Mouse (Mus musculus): ENCODE results near the gene Prl8a6. TPM values are rescaled to one million over a fixed set of nuclear protein-coding genes. Genes with fewer than 3 reads are reported as not detected.

Gene Prl8a6
- not detected in 2 replicates for polyA plus RNA-seq (2015; fragmentation: Nextera tagmentation; extraction: Ambion mirVana)

- ATAC-seq, result no peak
- Histone ChIP-seq H3K27ac (ENCODE audit: low read length) (no peak within 1 kb of the TSS), H3K4me1 (ENCODE audit: control insufficient read depth, insufficient read depth, low read length) (no peaks in the 10 kb centered on the region), H3K9me3 (replicated peaks; ENCODE audit: control insufficient read depth, low read length, poor library complexity, severe bottlenecking) (no peaks in the 10 kb centered on the region), H3K9ac (ENCODE audit: low read depth, low read length) (no peak within 1 kb of the TSS), H3K4me2 (ENCODE audit: low read length) (no peak within 1 kb of the TSS), H3K4me3 (ENCODE audit: low read depth, low read length) (no peak within 1 kb of the TSS), H3K27me3 (ENCODE audit: control insufficient read depth, insufficient read depth, low read depth, low read length) (no peaks in the 10 kb centered on the region), H3K36me3 (ENCODE audit: control insufficient read depth, insufficient read depth, low read length) (no peaks in the 10 kb centered on the region)
- 90% methylated on average over 3 of the region's 3 CpGs for WGBS
Measured at GRCm38 (mm10) chr13:27438588-27438987, at the start of gene Prl8a6. TSS of gene Prl8a6 (minus strand) at chr13:27438688.

- no peaks in the 10 kb centered on the region for H3K9me3 ChIP-seq (replicated peaks; ENCODE audit: control insufficient read depth, low read length, poor library complexity, severe bottlenecking)
- no peaks in the 10 kb centered on the region for H3K27me3 ChIP-seq (ENCODE audit: control insufficient read depth, insufficient read depth, low read depth, low read length)
- no peak for ATAC-seq
- no peak overlapping the region for H3K4me2 ChIP-seq (ENCODE audit: low read length)
- H3K4me3 ChIP-seq (ENCODE audit: low read depth, low read length), result no peak overlapping the region
- H3K4me1 ChIP-seq (ENCODE audit: control insufficient read depth, insufficient read depth, low read length), result no peaks in the 10 kb centered on the region
- no peak overlapping the region for H3K27ac ChIP-seq (ENCODE audit: low read length)
- 85% methylated on average over 1 of the region's 1 CpGs for WGBS
- H3K36me3 ChIP-seq (ENCODE audit: control insufficient read depth, insufficient read depth, low read length), result no peaks in the 10 kb centered on the region
- H3K9ac ChIP-seq (ENCODE audit: low read depth, low read length), result no peak overlapping the region
Measured at GRCm38 (mm10) chr13:27433159-27433558, 5.3 kb downstream of the Prl8a6 start.

- Histone ChIP-seq H3K9me3 (replicated peaks; ENCODE audit: control insufficient read depth, low read length, poor library complexity, severe bottlenecking) (no peaks in the 10 kb centered on the region), H3K4me3 (ENCODE audit: low read depth, low read length) (no peak overlapping the region), H3K4me2 (ENCODE audit: low read length) (no peak overlapping the region), H3K27me3 (ENCODE audit: control insufficient read depth, insufficient read depth, low read depth, low read length) (no peaks in the 10 kb centered on the region), H3K36me3 (ENCODE audit: control insufficient read depth, insufficient read depth, low read length) (no peaks in the 10 kb centered on the region), H3K27ac (ENCODE audit: low read length) (no peak overlapping the region), H3K9ac (ENCODE audit: low read depth, low read length) (no peak overlapping the region), H3K4me1 (ENCODE audit: control insufficient read depth, insufficient read depth, low read length) (no peaks in the 10 kb centered on the region)
- no peak for ATAC-seq
Measured at GRCm38 (mm10) chr13:27413640-27414039, 24.8 kb downstream of the Prl8a6 start.

GRCm38 (mm10) chr13:27399061-27399724, 39.3 kb downstream of the Prl8a6 start:
- peak; percentile 51; the same call in 1 of the 2 replicates for ATAC-seq
- no peaks in the 10 kb centered on the region for H3K36me3 ChIP-seq (ENCODE audit: control insufficient read depth, insufficient read depth, low read length)
- WGBS, result 68% methylated on average over 7 of the region's 7 CpGs
- H3K4me1 ChIP-seq (ENCODE audit: control insufficient read depth, insufficient read depth, low read length), result no peaks in the 10 kb centered on the region
- H3K27ac ChIP-seq (ENCODE audit: low read length), result no peak overlapping the region
- H3K4me3 ChIP-seq (ENCODE audit: low read depth, low read length), result no peak overlapping the region
- no peaks in the 10 kb centered on the region for H3K9me3 ChIP-seq (replicated peaks; ENCODE audit: control insufficient read depth, low read length, poor library complexity, severe bottlenecking)
- H3K9ac ChIP-seq (ENCODE audit: low read depth, low read length), result no peak overlapping the region
- no peaks in the 10 kb centered on the region for H3K27me3 ChIP-seq (ENCODE audit: control insufficient read depth, insufficient read depth, low read depth, low read length)
- no peak overlapping the region for H3K4me2 ChIP-seq (ENCODE audit: low read length)

- WGBS, result 89% methylated on average over 6 of the region's 6 CpGs
- Histone ChIP-seq H3K27ac (ENCODE audit: low read length) (no peak within 1 kb of the TSS), H3K9me3 (replicated peaks; ENCODE audit: control insufficient read depth, low read length, poor library complexity, severe bottlenecking) (no peaks in the 10 kb centered on the region)
Measured at GRCm38 (mm10) chr13:27390746-27391145, 47.7 kb downstream of the Prl8a6 start, which contains the start of gene Prl2b1. TSS of gene Prl2b1 (minus strand) at chr13:27390846.

More at GRCm38 (mm10) chr13:27390746-27391145, 47.7 kb downstream of the Prl8a6 start, which contains the start of gene Prl2b1:
- H3K27me3 ChIP-seq (ENCODE audit: control insufficient read depth, insufficient read depth, low read depth, low read length), result no peaks in the 10 kb centered on the region
- H3K36me3 ChIP-seq (ENCODE audit: control insufficient read depth, insufficient read depth, low read length), result no peaks in the 10 kb centered on the region
- no peak within 1 kb of the TSS for H3K4me2 ChIP-seq (ENCODE audit: low read length)
- no peaks in the 10 kb centered on the region for H3K4me1 ChIP-seq (ENCODE audit: control insufficient read depth, insufficient read depth, low read length)
- H3K9ac ChIP-seq (ENCODE audit: low read depth, low read length), result no peak within 1 kb of the TSS
- no peak within 1 kb of the TSS for H3K4me3 ChIP-seq (ENCODE audit: low read depth, low read length)
- no peak for ATAC-seq

Other genes with a start within 250 kb of the Prl8a6 start
- gene Prl3c1, start 242.0 kb downstream of the Prl8a6 start, polyA plus RNA-seq (2015; fragmentation: Nextera tagmentation; extraction: Ambion mirVana), result not detected in 2 replicates
- gene Prl3b1, start 196.8 kb downstream of the Prl8a6 start, polyA plus RNA-seq (2015; fragmentation: Nextera tagmentation; extraction: Ambion mirVana), result not detected in 2 replicates
- gene Prl3a1, start 179.3 kb downstream of the Prl8a6 start, polyA plus RNA-seq (2015; fragmentation: Nextera tagmentation; extraction: Ambion mirVana), result not detected in 2 replicates
- not detected in 2 replicates for gene Prl6a1, start 126.1 kb downstream of the Prl8a6 start, polyA plus RNA-seq (2015; fragmentation: Nextera tagmentation; extraction: Ambion mirVana)
- gene Prl8a2, start 93.0 kb downstream of the Prl8a6 start, polyA plus RNA-seq (2015; fragmentation: Nextera tagmentation; extraction: Ambion mirVana), result not detected in 2 replicates
- gene Prl2b1, start 47.8 kb downstream of the Prl8a6 start, polyA plus RNA-seq (2015; fragmentation: Nextera tagmentation; extraction: Ambion mirVana), result not detected in 2 replicates
- not detected in 2 replicates for gene Prl8a8, start 74.5 kb upstream of the Prl8a6 start, polyA plus RNA-seq (2015; fragmentation: Nextera tagmentation; extraction: Ambion mirVana)
- not detected in 2 replicates for gene Prl8a9, start 125.9 kb upstream of the Prl8a6 start, polyA plus RNA-seq (2015; fragmentation: Nextera tagmentation; extraction: Ambion mirVana)
- not detected in 2 replicates for gene Prl8a1, start 143.5 kb upstream of the Prl8a6 start, polyA plus RNA-seq (2015; fragmentation: Nextera tagmentation; extraction: Ambion mirVana)
- not detected in 2 replicates for gene Prl7b1, start 171.9 kb upstream of the Prl8a6 start, polyA plus RNA-seq (2015; fragmentation: Nextera tagmentation; extraction: Ambion mirVana)
- gene Prl7a1, start 203.8 kb upstream of the Prl8a6 start, polyA plus RNA-seq (2015; fragmentation: Nextera tagmentation; extraction: Ambion mirVana), result not detected in 2 replicates
- gene Prl7a2, start 229.3 kb upstream of the Prl8a6 start, polyA plus RNA-seq (2015; fragmentation: Nextera tagmentation; extraction: Ambion mirVana), result not detected in 2 replicates